Mouse (Mus musculus) MEL (cell line): ENCODE data around the gene Fam178b. TPM values are rescaled to one million over a fixed set of nuclear protein-coding genes. Genes with fewer than 3 reads are reported as not detected.
A peak's percentile ranks its signal among the peaks of the same experiment; 100 is the strongest.

Experiments used
- DNase-seq: peaks from one replicate; pipeline ENCODE4 v3.0.0; 2011; ENCODE audit warnings: low read depth, low spot score
- H3K27ac ChIP-seq: 2 replicates; pipeline ENCODE4 v1.5.1; 2012; ENCODE audit warnings: low read depth, mild to moderate bottlenecking, control low read depth, low read length, moderate library complexity; ENCODE audit not compliant: control insufficient read depth
- H3K27me3 ChIP-seq, 2 experiments: fragments of 150-350 bp in 1 of 2; sonication (generic) in 1 of 2; 2 replicates each; pipeline ENCODE4 v1.6.1; 2012; ENCODE audit warnings: low read length in 2 of 2, mild to moderate bottlenecking in 2 of 2, improper control_type of control experiment in 1 of 2, moderate library complexity in 1 of 2; ENCODE audit not compliant: insufficient read depth in 2 of 2, control insufficient read depth in 1 of 2
- H3K36me3 ChIP-seq, 2 experiments: 2 replicates each; pipeline ENCODE4 v1.6.1; 2012 to 2014; ENCODE audit warnings: low read length in 2 of 2, improper control_type of control experiment in 1 of 2, inconsistent platforms in 1 of 2, mild to moderate bottlenecking in 1 of 2; ENCODE audit not compliant: insufficient read depth in 2 of 2, control insufficient read depth in 1 of 2
- H3K4me1 ChIP-seq, 2 experiments: fragments of 150-350 bp in 1 of 2; sonication (generic) in 1 of 2; 2 replicates each; pipeline ENCODE4 v1.6.1; 2012; ENCODE audit warnings: low read length in 2 of 2, improper control_type of control experiment in 1 of 2, mild to moderate bottlenecking in 1 of 2; ENCODE audit not compliant: insufficient read depth in 2 of 2, control insufficient read depth in 1 of 2
- H3K4me3 ChIP-seq, 2 experiments: fragments of 150-350 bp in 1 of 2; sonication (generic) in 1 of 2; 2 replicates each; pipeline ENCODE4 v1.5.1; 2012; ENCODE audit warnings: low read depth in 2 of 2, low read length in 2 of 2, mild to moderate bottlenecking in 2 of 2, moderate library complexity in 2 of 2, control low read depth in 1 of 2, improper control_type of control experiment in 1 of 2; ENCODE audit not compliant: control insufficient read depth in 1 of 2, insufficient read depth in 1 of 2
- H3K79me2 ChIP-seq: 2 replicates; pipeline ENCODE4 v1.6.1; 2012; ENCODE audit warnings: mild to moderate bottlenecking, low read length, moderate library complexity; ENCODE audit not compliant: control insufficient read depth, poor library complexity, insufficient read depth
- H3K9ac ChIP-seq: 2 replicates; pipeline ENCODE4 v1.6.1; 2012; ENCODE audit warnings: low read depth, mild to moderate bottlenecking, control low read depth, low read length, moderate library complexity; ENCODE audit not compliant: control insufficient read depth, poor library complexity, severe bottlenecking
- H3K9me3 ChIP-seq: fragments of 150-350 bp; sonication (generic); replicated peaks from 2 replicates; pipeline ENCODE4 v1.6.1; 2012; ENCODE audit warnings: mild to moderate bottlenecking, low read length, improper control_type of control experiment, moderate library complexity; ENCODE audit not compliant: insufficient read depth
- CHD2 ChIP-seq: IDR thresholded peaks from 2 replicates; pipeline ENCODE4 v1.6.1; 2011; ENCODE audit warnings: low read length, improper control_type of control experiment
- CTCF ChIP-seq, 3 experiments: IDR thresholded peaks in 2 of 3; conservative IDR thresholded peaks in 1 of 3; 2 replicates each; pipeline ENCODE4 v1.5.1; 2011 to 2012; ENCODE audit warnings: low read length in 3 of 3, low read depth in 2 of 3, mild to moderate bottlenecking in 2 of 3, improper control_type of control experiment in 1 of 3, inconsistent platforms in 1 of 3, mixed read lengths in 1 of 3, moderate library complexity in 1 of 3; ENCODE audit not compliant: control insufficient read depth in 1 of 3, insufficient read depth in 1 of 3, poor library complexity in 1 of 3, severe bottlenecking in 1 of 3
- GATA1 ChIP-seq: IDR thresholded peaks from 2 replicates; pipeline ENCODE4 v1.6.1; 2011; ENCODE audit warnings: low read depth, low read length, improper control_type of control experiment
- HCFC1 ChIP-seq: IDR thresholded peaks from 2 replicates; pipeline ENCODE4 v1.6.1; 2012; ENCODE audit warnings: low read depth, mild to moderate bottlenecking, inconsistent platforms, low read length, improper control_type of control experiment, moderate library complexity
- MAFK ChIP-seq: IDR thresholded peaks from 2 replicates; pipeline ENCODE4 v1.6.1; 2011; ENCODE audit warnings: low read depth, mild to moderate bottlenecking, low read length, improper control_type of control experiment, borderline replicate concordance
- MAX ChIP-seq: IDR thresholded peaks from 2 replicates; pipeline ENCODE4 v1.6.1; 2011; ENCODE audit warnings: low read length, improper control_type of control experiment
- MAZ ChIP-seq: IDR thresholded peaks from 2 replicates; pipeline ENCODE4 v1.6.1; 2012; ENCODE audit warnings: low read depth, mild to moderate bottlenecking, inconsistent platforms, low read length, improper control_type of control experiment
- MEF2A ChIP-seq: IDR thresholded peaks from 2 replicates; pipeline ENCODE4 v1.6.1; 2014; ENCODE audit warnings: low read depth, mild to moderate bottlenecking, inconsistent platforms, low read length, improper control_type of control experiment; ENCODE audit not compliant: poor library complexity, insufficient replicate concordance, severe bottlenecking; ENCODE audit errors: extremely low read depth
- MXI1 ChIP-seq: IDR thresholded peaks from 2 replicates; pipeline ENCODE4 v1.6.1; 2011; ENCODE audit warnings: mild to moderate bottlenecking, low read depth, low read length, improper control_type of control experiment
- MYB ChIP-seq: IDR thresholded peaks from 2 replicates; pipeline ENCODE4 v1.6.1; 2011; ENCODE audit warnings: mild to moderate bottlenecking, low read depth, low read length, improper control_type of control experiment
- MYC ChIP-seq: IDR thresholded peaks from 2 replicates; pipeline ENCODE4 v1.6.1; 2011; ENCODE audit warnings: low read depth, mild to moderate bottlenecking, low read length, improper control_type of control experiment, moderate library complexity
- POLR2AphosphoS2 ChIP-seq: IDR thresholded peaks from 2 replicates; pipeline ENCODE4 v1.6.1; 2011; ENCODE audit warnings: low read length, improper control_type of control experiment
- POLR2AphosphoS5 ChIP-seq: IDR thresholded peaks from 2 replicates; pipeline ENCODE4 v1.6.1; 2012; ENCODE audit warnings: low read depth, borderline replicate concordance, mild to moderate bottlenecking, inconsistent platforms, low read length, moderate library complexity, mixed read lengths
- RCOR1 ChIP-seq: IDR thresholded peaks from 2 replicates; pipeline ENCODE4 v1.6.1; 2012; ENCODE audit warnings: low read depth, mild to moderate bottlenecking, inconsistent platforms, low read length, improper control_type of control experiment
- SIN3A ChIP-seq: IDR thresholded peaks from 2 replicates; pipeline ENCODE4 v1.6.1; 2012; ENCODE audit warnings: low read length, improper control_type of control experiment, inconsistent platforms
- SMC3 ChIP-seq: IDR thresholded peaks from 2 replicates; pipeline ENCODE4 v1.6.1; 2011; ENCODE audit warnings: low read depth, low read length, improper control_type of control experiment
- TBP ChIP-seq: IDR thresholded peaks from 2 replicates; pipeline ENCODE4 v1.8.0; 2011; ENCODE audit warnings: low read depth, low read length, improper control_type of control experiment
- TCF12 ChIP-seq: IDR thresholded peaks from 2 replicates; pipeline ENCODE4 v1.6.1; 2014; ENCODE audit warnings: low read depth, mild to moderate bottlenecking, inconsistent platforms, low read length, improper control_type of control experiment, moderate library complexity
- USF2 ChIP-seq, 2 experiments: IDR thresholded peaks; 2 replicates each; pipeline ENCODE4 v1.6.1; 2011 to 2012; ENCODE audit warnings: improper control_type of control experiment in 2 of 2, low read length in 2 of 2, borderline replicate concordance in 1 of 2, inconsistent platforms in 1 of 2, low read depth in 1 of 2, mild to moderate bottlenecking in 1 of 2; ENCODE audit not compliant: insufficient read depth in 1 of 2
- polyA plus RNA-seq, 2 experiments: library from polyadenylated mRNA; stranded (reverse) in 1 of 2; unstranded in 1 of 2; fragments of >175 nt in 1 of 2; fragments of >200 nt in 1 of 2; gene quantifications; 2 replicates each; pipeline versions ENCODE4 v1.2.1 to v1.2.4; 2012; ENCODE audit warnings: low replicate concordance in 2 of 2, low read depth in 1 of 2; ENCODE audit not compliant: insufficient read length in 2 of 2, insufficient read depth in 1 of 2, missing spikeins in 1 of 2
- total RNA-seq: library from RNA; depleted of rRNA; stranded (reverse); fragments of 300-350 nt; gene quantifications from 2 replicates; pipeline ENCODE4 v1.2.3, GENCODE M21; 2012

Fam178b gene
- total and polyA plus RNA-seq, 3 experiments: 0.19 to 0.29 TPM; not detected in 1

GRCm38 (mm10) chr1:36556553-36557456 is 126.2 kb downstream of the Fam178b start:
- H3K27ac ChIP-seq: no peak overlapping the region
- peaks cover 13% of the 10 kb centered on the region in 2 experiments for H3K27me3 ChIP-seq
- H3K4me3 ChIP-seq: peak overlapping the region; percentile 70 to 78
- H3K79me2 ChIP-seq: no peaks in the 10 kb centered on the region; the same call in 1 of the 2 replicates
- peak overlapping the region; percentile 80 for H3K9ac ChIP-seq
- peaks cover 0 to 2% of the 10 kb centered on the region in 2 experiments; a peak in 2 of 4 replicates for H3K4me1 ChIP-seq
- no peaks in the 10 kb centered on the region for H3K9me3 ChIP-seq
- TF ChIP-seq SMC3: peak; percentile 7; the same call in 1 of the 2 replicates
- TF ChIP-seq CTCF (IDR thresholded peaks at IDR 0.05 in 2 of 3, conservative IDR thresholded peaks at IDR 0.05 in 1 of 3; ENCODE audit: control insufficient read depth in 1 of 3, insufficient read depth in 1 of 3, low read depth in 2 of 3, low read length in 3 of 3, poor library complexity in 1 of 3, severe bottlenecking in 1 of 3): peak; percentile 55 to 93 (median 74)
- no peak for TF ChIP-seq GATA1
- no peak for TF ChIP-seq MEF2A
- TF ChIP-seq HCFC1: peak; percentile 48
- TF ChIP-seq TBP: 0 out of 2 replicates have a peak, but pooled peaks have one; percentile 15
- peak; percentile 47 for TF ChIP-seq SIN3A
- 0 out of 2 replicates have a peak, but pooled peaks have one; percentile 28 for TF ChIP-seq MYC
- no peak for TF ChIP-seq MAFK
- peak; percentile 97 for TF ChIP-seq MAZ
- peak; percentile 73; the same call in 1 of the 2 replicates for TF ChIP-seq MXI1
- TF ChIP-seq POLR2AphosphoS2: no peak
- TF ChIP-seq POLR2AphosphoS5: no peak
- no peak for TF ChIP-seq RCOR1
- TF ChIP-seq MYB: no peak
- peak; percentile 24; the same call in 1 of the 2 replicates for TF ChIP-seq TCF12
- peak; percentile 76 for TF ChIP-seq CHD2
- TF ChIP-seq USF2 (IDR thresholded peaks at IDR 0.05; ENCODE audit: borderline replicate concordance in 1 of 2, insufficient read depth in 1 of 2, low read depth in 1 of 2, low read length in 2 of 2): no peak
- TF ChIP-seq MAX: peak; percentile 29
- TF ChIP-seq, all 39 proteins: peak for 11
- peak; percentile 83 for DNase-seq
- no peaks in the 10 kb centered on the region for H3K36me3 ChIP-seq
